Mouse (Mus musculus): ENCODE data around the gene Glt8d2. TPM values are rescaled to one million over a fixed set of nuclear protein-coding genes. Genes with fewer than 3 reads are reported as not detected.

The Glt8d2 gene
- polyA plus RNA-seq, 1 experiment from 2014 or later = 4.3 TPM

DNA sequence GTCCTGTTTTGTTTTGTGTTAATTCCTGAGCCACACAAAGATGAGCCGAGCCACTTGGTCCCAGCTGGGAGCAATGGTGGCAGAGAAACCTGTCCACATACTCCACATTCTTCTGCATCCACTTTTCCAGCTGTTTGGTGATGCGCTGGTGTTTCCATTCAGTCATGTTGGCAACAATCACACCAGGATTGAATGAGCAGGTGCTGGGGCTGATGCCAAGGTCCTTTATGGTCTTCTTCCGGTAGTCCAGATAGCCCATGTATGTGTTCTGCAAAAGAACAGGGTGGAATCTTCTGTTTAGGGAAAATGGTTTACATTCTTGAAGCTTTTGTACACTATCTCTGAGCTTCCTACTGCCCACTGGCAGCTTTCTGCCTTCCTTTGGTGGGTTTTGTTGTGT lies 35.9 kb downstream of the Glt8d2 start:
- no peaks in the 10 kb centered on the region for H3K27me3 ChIP-seq (ENCODE audit: control insufficient read depth, insufficient read depth, low read depth, low read length)
- no peaks in the 10 kb centered on the region for H3K9me3 ChIP-seq (ENCODE audit: control insufficient read depth, low read length)
- WGBS = 77% methylated on average over 3 of the region's 3 CpGs
- peaks cover 7% of the 10 kb centered on the region for H3K36me3 ChIP-seq (ENCODE audit: control insufficient read depth, insufficient read depth, low read length)
- no peak overlapping the region for H3K9ac ChIP-seq (ENCODE audit: low read length)
- H3K27ac ChIP-seq (ENCODE audit: low read length) = no peak overlapping the region
- no peak overlapping the region for H3K4me3 ChIP-seq (ENCODE audit: low read length)
- H3K4me2 ChIP-seq (ENCODE audit: low read depth, low read length) = no peak overlapping the region
- ATAC-seq (ENCODE audit: low read depth) = no peak
- H3K4me1 ChIP-seq (replicated peaks; ENCODE audit: control insufficient read depth, insufficient read depth, low read length) = no peaks in the 10 kb centered on the region

GRCm38 (mm10) chr10:82652625-82653024 lies 37.8 kb downstream of the Glt8d2 start:
- Histone ChIP-seq H3K27me3 (ENCODE audit: control insufficient read depth, insufficient read depth, low read depth, low read length) (no peaks in the 10 kb centered on the region), H3K27ac (ENCODE audit: low read length) (no peak overlapping the region), H3K4me1 (replicated peaks; ENCODE audit: control insufficient read depth, insufficient read depth, low read length) (no peaks in the 10 kb centered on the region), H3K9me3 (ENCODE audit: control insufficient read depth, low read length) (no peaks in the 10 kb centered on the region), H3K9ac (ENCODE audit: low read length) (no peak overlapping the region), H3K36me3 (ENCODE audit: control insufficient read depth, insufficient read depth, low read length) (peaks cover 10% of the 10 kb centered on the region), H3K4me3 (ENCODE audit: low read length) (no peak overlapping the region), H3K4me2 (ENCODE audit: low read depth, low read length) (no peak overlapping the region)
- ATAC-seq (ENCODE audit: low read depth) = no peak
- 73% methylated on average over 5 of the region's 5 CpGs for WGBS

DNA sequence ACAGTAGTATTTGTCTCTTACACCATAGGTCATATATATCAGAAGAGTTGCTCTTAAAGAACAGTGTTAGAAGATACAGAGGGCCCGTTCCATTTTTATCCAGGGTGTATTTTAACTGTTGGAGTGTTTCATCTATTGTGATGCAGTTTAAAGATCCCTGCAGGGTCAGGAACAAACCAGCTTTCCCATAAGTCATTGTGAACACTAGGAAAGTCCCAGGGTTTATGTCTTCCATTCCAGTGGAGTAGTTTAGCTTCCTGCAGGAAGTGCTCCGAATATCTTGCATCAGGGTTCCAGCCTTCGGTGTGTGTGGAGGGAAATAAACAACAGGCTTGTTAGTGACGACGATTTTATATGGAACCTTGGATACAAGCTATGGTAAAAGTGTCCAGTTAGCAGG lies 39.2 kb downstream of the Glt8d2 start:
- no peaks in the 10 kb centered on the region for H3K27me3 ChIP-seq (ENCODE audit: control insufficient read depth, insufficient read depth, low read depth, low read length)
- H3K9ac ChIP-seq (ENCODE audit: low read length) = no peak overlapping the region
- H3K36me3 ChIP-seq (ENCODE audit: control insufficient read depth, insufficient read depth, low read length) = peaks cover 19% of the 10 kb centered on the region
- no peak overlapping the region for H3K27ac ChIP-seq (ENCODE audit: low read length)
- H3K4me1 ChIP-seq (replicated peaks; ENCODE audit: control insufficient read depth, insufficient read depth, low read length) = no peaks in the 10 kb centered on the region
- WGBS = 76% methylated on average over 5 of the region's 5 CpGs
- H3K9me3 ChIP-seq (ENCODE audit: control insufficient read depth, low read length) = no peaks in the 10 kb centered on the region
- H3K4me2 ChIP-seq (ENCODE audit: low read depth, low read length) = no peak overlapping the region
- ATAC-seq (ENCODE audit: low read depth) = no peak
- no peak overlapping the region for H3K4me3 ChIP-seq (ENCODE audit: low read length)

- Histone ChIP-seq H3K27ac (ENCODE audit: low read length) (no peak overlapping the region), H3K9me3 (ENCODE audit: control insufficient read depth, low read length) (no peaks in the 10 kb centered on the region), H3K9ac (ENCODE audit: low read length) (no peak overlapping the region), H3K36me3 (ENCODE audit: control insufficient read depth, insufficient read depth, low read length) (peaks cover 36% of the 10 kb centered on the region), H3K4me3 (ENCODE audit: low read length) (no peak overlapping the region), H3K4me1 (replicated peaks; ENCODE audit: control insufficient read depth, insufficient read depth, low read length) (no peaks in the 10 kb centered on the region), H3K4me2 (ENCODE audit: low read depth, low read length) (no peak overlapping the region), H3K27me3 (ENCODE audit: control insufficient read depth, insufficient read depth, low read depth, low read length) (no peaks in the 10 kb centered on the region)
- WGBS = 79% methylated on average over 17 of the region's 17 CpGs
- ATAC-seq (ENCODE audit: low read depth) = no peak
Measured at GRCm38 (mm10) chr10:82647205-82647811, 43.1 kb downstream of the Glt8d2 start.

DNA sequence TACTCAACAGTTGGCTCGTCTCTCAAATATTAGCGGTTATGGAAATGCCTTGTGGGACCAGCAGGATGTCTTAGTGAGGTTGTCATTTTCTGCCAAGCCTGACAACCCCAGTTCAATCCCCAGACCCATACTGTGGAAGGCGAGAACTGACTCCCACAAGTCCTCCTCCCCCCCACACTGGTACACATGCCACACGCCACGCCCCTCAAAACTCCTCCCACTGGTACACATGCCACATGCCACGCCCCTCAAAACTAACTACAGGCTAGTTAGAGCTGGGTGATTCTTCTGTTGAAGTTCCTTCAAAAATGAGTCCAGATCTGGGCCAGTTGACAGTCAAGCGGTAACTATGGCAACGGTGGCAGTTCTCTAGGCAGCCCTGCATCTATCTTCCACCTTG lies 44.4 kb downstream of the Glt8d2 start:
- Histone ChIP-seq H3K27me3 (ENCODE audit: control insufficient read depth, insufficient read depth, low read depth, low read length) (no peaks in the 10 kb centered on the region), H3K4me2 (ENCODE audit: low read depth, low read length) (no peak overlapping the region), H3K9me3 (ENCODE audit: control insufficient read depth, low read length) (no peaks in the 10 kb centered on the region), H3K27ac (ENCODE audit: low read length) (no peak overlapping the region), H3K4me3 (ENCODE audit: low read length) (no peak overlapping the region), H3K4me1 (replicated peaks; ENCODE audit: control insufficient read depth, insufficient read depth, low read length) (no peaks in the 10 kb centered on the region), H3K9ac (ENCODE audit: low read length) (no peak overlapping the region), H3K36me3 (ENCODE audit: control insufficient read depth, insufficient read depth, low read length) (peaks cover 45% of the 10 kb centered on the region)
- ATAC-seq (ENCODE audit: low read depth) = no peak
- 95% methylated on average over 8 of the region's 8 CpGs for WGBS

GRCm38 (mm10) chr10:82641481-82641880 lies 49.0 kb downstream of the Glt8d2 start:
- Histone ChIP-seq H3K9me3 (ENCODE audit: control insufficient read depth, low read length) (no peaks in the 10 kb centered on the region), H3K4me2 (ENCODE audit: low read depth, low read length) (no peak overlapping the region), H3K36me3 (ENCODE audit: control insufficient read depth, insufficient read depth, low read length) (peaks cover 54% of the 10 kb centered on the region), H3K9ac (ENCODE audit: low read length) (no peak overlapping the region), H3K4me1 (replicated peaks; ENCODE audit: control insufficient read depth, insufficient read depth, low read length) (no peaks in the 10 kb centered on the region), H3K27ac (ENCODE audit: low read length) (no peak overlapping the region), H3K4me3 (ENCODE audit: low read length) (no peak overlapping the region), H3K27me3 (ENCODE audit: control insufficient read depth, insufficient read depth, low read depth, low read length) (no peaks in the 10 kb centered on the region)
- 90% methylated on average over 9 of the region's 9 CpGs for WGBS
- ATAC-seq (ENCODE audit: low read depth) = no peak

DNA sequence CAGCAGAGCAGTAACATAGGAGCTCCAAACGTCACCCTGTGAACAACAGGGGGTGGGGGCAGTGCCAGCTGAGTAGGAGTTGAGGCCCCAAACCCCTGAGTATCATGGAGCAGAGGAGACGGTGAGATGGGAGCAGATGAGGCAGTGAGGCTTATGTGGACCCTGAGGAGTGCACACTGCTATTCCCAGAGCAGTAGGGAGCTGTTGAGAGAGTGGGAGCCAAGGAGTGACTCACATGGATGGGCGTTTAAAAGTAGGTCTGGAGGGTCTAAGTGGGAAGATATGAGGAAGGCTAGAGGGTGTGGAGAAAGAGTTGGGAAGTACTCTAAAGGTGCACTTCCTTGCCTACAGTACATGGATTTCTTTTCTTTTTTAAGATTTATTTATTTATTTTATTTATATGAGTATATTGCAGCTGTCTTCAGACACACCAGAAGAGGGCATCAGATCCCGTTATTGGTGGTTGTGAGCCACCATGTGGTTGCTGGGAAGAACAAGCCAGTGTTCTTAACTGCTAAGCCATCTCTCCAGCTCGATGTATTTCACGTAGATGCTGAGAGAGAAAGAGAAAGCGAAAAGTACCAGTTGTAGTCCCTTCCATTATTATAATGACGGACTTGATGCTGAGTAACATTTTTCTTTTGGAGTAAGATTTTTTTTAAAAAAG lies 51.3 kb downstream of the Glt8d2 start:
- no peak overlapping the region for H3K4me2 ChIP-seq (ENCODE audit: low read depth, low read length)
- H3K9me3 ChIP-seq (ENCODE audit: control insufficient read depth, low read length) = no peaks in the 10 kb centered on the region
- H3K4me3 ChIP-seq (ENCODE audit: low read length) = no peak overlapping the region
- no peak overlapping the region for H3K9ac ChIP-seq (ENCODE audit: low read length)
- H3K36me3 ChIP-seq (ENCODE audit: control insufficient read depth, insufficient read depth, low read length) = peaks cover 43% of the 10 kb centered on the region
- no peak overlapping the region for H3K27ac ChIP-seq (ENCODE audit: low read length)
- 88% methylated on average over 8 of the region's 8 CpGs for WGBS
- no peaks in the 10 kb centered on the region for H3K27me3 ChIP-seq (ENCODE audit: control insufficient read depth, insufficient read depth, low read depth, low read length)
- no peak for ATAC-seq (ENCODE audit: low read depth)
- H3K4me1 ChIP-seq (replicated peaks; ENCODE audit: control insufficient read depth, insufficient read depth, low read length) = no peaks in the 10 kb centered on the region

GRCm38 (mm10) chr10:82636321-82636720 lies 54.1 kb downstream of the Glt8d2 start:
- Histone ChIP-seq H3K4me3 (ENCODE audit: low read length) (no peak overlapping the region), H3K36me3 (ENCODE audit: control insufficient read depth, insufficient read depth, low read length) (peaks cover 33% of the 10 kb centered on the region), H3K27ac (ENCODE audit: low read length) (no peak overlapping the region), H3K4me1 (replicated peaks; ENCODE audit: control insufficient read depth, insufficient read depth, low read length) (peaks cover 2% of the 10 kb centered on the region; the same call in 1 of the 2 replicates), H3K9me3 (ENCODE audit: control insufficient read depth, low read length) (no peaks in the 10 kb centered on the region), H3K9ac (ENCODE audit: low read length) (no peak overlapping the region), H3K4me2 (ENCODE audit: low read depth, low read length) (no peak overlapping the region), H3K27me3 (ENCODE audit: control insufficient read depth, insufficient read depth, low read depth, low read length) (no peaks in the 10 kb centered on the region)
- ATAC-seq (ENCODE audit: low read depth) = no peak
- 96% methylated on average over 3 of the region's 3 CpGs for WGBS

GRCm38 (mm10) chr10:82634348-82634747 lies 56.1 kb downstream of the Glt8d2 start:
- Histone ChIP-seq H3K4me2 (ENCODE audit: low read depth, low read length) (no peak overlapping the region), H3K9me3 (ENCODE audit: control insufficient read depth, low read length) (no peaks in the 10 kb centered on the region), H3K27ac (ENCODE audit: low read length) (no peak overlapping the region), H3K9ac (ENCODE audit: low read length) (no peak overlapping the region), H3K27me3 (ENCODE audit: control insufficient read depth, insufficient read depth, low read depth, low read length) (no peaks in the 10 kb centered on the region), H3K4me1 (replicated peaks; ENCODE audit: control insufficient read depth, insufficient read depth, low read length) (peaks cover 13% of the 10 kb centered on the region), H3K36me3 (ENCODE audit: control insufficient read depth, insufficient read depth, low read length) (peaks cover 18% of the 10 kb centered on the region), H3K4me3 (ENCODE audit: low read length) (no peak overlapping the region)
- 98% methylated on average over 7 of the region's 7 CpGs for whole genome bisulfite sequencing
- ATAC-seq (ENCODE audit: low read depth) = no peak

Data from lung, embryonic 16.5 days (tissue).